Mouse (Mus musculus) myocyte (in vitro differentiated cells): ENCODE measurements at regions not wholly inside any gene's neighbourhood (a gene's known extent, or its start where the extent isn't known, plus 50 kb on each side); places are given as distances from the start of the nearest gene placed in this dataset.

Experiments used
- H3K27me3 ChIP-seq: one replicate; pipeline ENCODE4 v1.6.1; 2011; ENCODE audit not compliant: control insufficient read depth, insufficient read depth, insufficient read length
- H3K36me3 ChIP-seq: one replicate; pipeline ENCODE4 v1.6.1; 2011; ENCODE audit not compliant: control insufficient read depth, insufficient read depth
- H3K4me2 ChIP-seq: one replicate; pipeline ENCODE4 v1.6.1; 2011; ENCODE audit warnings: low read depth, control low read depth
- H3K4me3 ChIP-seq: one replicate; pipeline ENCODE4 v1.5.1; 2011; ENCODE audit warnings: mild to moderate bottlenecking, control low read depth, moderate library complexity
- H3K79me2 ChIP-seq: one replicate; pipeline ENCODE4 v1.6.1; 2011; ENCODE audit not compliant: control insufficient read depth, insufficient read depth
- H3ac ChIP-seq: one replicate; pipeline ENCODE4 v1.6.1; 2011; ENCODE audit not compliant: control insufficient read depth, insufficient read length
- CEBPB ChIP-seq: IDR thresholded peaks from 2 replicates; pipeline ENCODE4 v1.6.1; 2011; ENCODE audit warnings: mild to moderate bottlenecking, moderate library complexity; ENCODE audit not compliant: poor library complexity, insufficient read depth, severe bottlenecking
- E2F4 ChIP-seq: IDR thresholded peaks from one replicate; pipeline ENCODE4 v1.6.1; 2011; ENCODE audit warnings: mild to moderate bottlenecking, control low read depth, moderate library complexity; ENCODE audit not compliant: insufficient read depth
- MAX ChIP-seq: IDR thresholded peaks from one replicate; pipeline ENCODE4 v1.6.1; 2011; ENCODE audit warnings: low read depth, mild to moderate bottlenecking, control low read depth
- MYOD1 ChIP-seq, 3 experiments: IDR thresholded peaks; one replicate each; pipeline ENCODE4 v1.6.1; 2011; ENCODE audit warnings: control low read depth in 2 of 3, low read depth in 2 of 3, mild to moderate bottlenecking in 2 of 3, moderate library complexity in 1 of 3; ENCODE audit not compliant: insufficient read length in 2 of 3, control insufficient read depth in 1 of 3
- MYOG ChIP-seq, 3 experiments: IDR thresholded peaks; one replicate each; pipeline ENCODE4 v1.6.1; 2011; ENCODE audit warnings: control low read depth in 2 of 3, low read depth in 2 of 3, mild to moderate bottlenecking in 2 of 3; ENCODE audit not compliant: insufficient read length in 2 of 3, control insufficient read depth in 1 of 3, insufficient read depth in 1 of 3
- POLR2A ChIP-seq: IDR thresholded peaks from one replicate; pipeline ENCODE4 v1.6.1; 2011; ENCODE audit warnings: low read depth, mild to moderate bottlenecking, control low read depth, moderate library complexity; ENCODE audit not compliant: insufficient read length
- POLR2AphosphoS2 ChIP-seq: IDR thresholded peaks from one replicate; pipeline ENCODE4 v1.6.1; 2011; ENCODE audit warnings: low read depth, control low read depth; ENCODE audit not compliant: insufficient read length
- REST ChIP-seq: IDR thresholded peaks from one replicate; pipeline ENCODE4 v1.6.1; 2011; ENCODE audit warnings: mild to moderate bottlenecking, control low read depth, moderate library complexity; ENCODE audit not compliant: insufficient read depth, insufficient read length
- SRF ChIP-seq: IDR thresholded peaks from one replicate; pipeline ENCODE4 v1.6.1; 2011; ENCODE audit warnings: low read depth; ENCODE audit not compliant: control insufficient read depth, insufficient read length
- TCF12 ChIP-seq: IDR thresholded peaks from one replicate; pipeline ENCODE4 v1.6.1; 2011; ENCODE audit warnings: mild to moderate bottlenecking, control low read depth; ENCODE audit not compliant: poor library complexity, insufficient read depth, severe bottlenecking
- TCF3 ChIP-seq: IDR thresholded peaks from one replicate; pipeline ENCODE4 v1.6.1; 2011; ENCODE audit warnings: low read depth, control low read depth; ENCODE audit not compliant: insufficient read length
- USF1 ChIP-seq: IDR thresholded peaks from one replicate; pipeline ENCODE4 v1.6.1; 2011; ENCODE audit warnings: low read depth, mild to moderate bottlenecking, control low read depth, moderate library complexity

DNA sequence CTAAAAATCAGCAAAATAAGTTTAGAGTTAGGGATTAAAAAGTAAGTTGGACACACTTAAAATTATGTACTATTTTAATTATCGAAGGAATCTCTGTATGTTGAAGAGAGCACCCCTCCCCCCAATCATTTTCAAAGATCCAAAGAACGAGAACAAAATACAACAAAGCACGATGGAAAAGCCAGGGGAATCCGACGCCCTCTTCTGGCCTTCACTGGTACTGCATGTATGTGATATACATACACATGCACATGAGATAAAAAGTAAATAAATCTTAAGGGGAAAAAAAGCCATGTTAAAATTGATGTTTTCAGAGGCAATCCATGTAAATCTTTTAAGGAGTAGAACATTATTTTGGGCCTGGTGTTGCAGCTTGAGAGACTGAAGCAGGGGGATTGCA is 155.9 kb upstream of the Zfp507 start:
- no peaks in the 10 kb centered on the region for H3K36me3 ChIP-seq
- H3K27me3 ChIP-seq, result no peaks in the 10 kb centered on the region
- TF ChIP-seq CEBPB (no peak), TCF12 (no peak), MAX (no peak), POLR2A (no peak), SRF (no peak), MYOD1 (IDR thresholded peaks at IDR 0.05; ENCODE audit: control insufficient read depth in 1 of 3, insufficient read length in 2 of 3, low read depth in 2 of 3) (no peak), TCF3 (no peak), REST (no peak), MYOG (IDR thresholded peaks at IDR 0.05; ENCODE audit: control insufficient read depth in 1 of 3, insufficient read depth in 1 of 3, insufficient read length in 2 of 3, low read depth in 2 of 3) (no peak)
- no peak overlapping the region for H3K4me3 ChIP-seq
- no peaks in the 10 kb centered on the region for H3K79me2 ChIP-seq
- H3K4me2 ChIP-seq, result no peak overlapping the region
- H3ac ChIP-seq, result no peak overlapping the region

DNA sequence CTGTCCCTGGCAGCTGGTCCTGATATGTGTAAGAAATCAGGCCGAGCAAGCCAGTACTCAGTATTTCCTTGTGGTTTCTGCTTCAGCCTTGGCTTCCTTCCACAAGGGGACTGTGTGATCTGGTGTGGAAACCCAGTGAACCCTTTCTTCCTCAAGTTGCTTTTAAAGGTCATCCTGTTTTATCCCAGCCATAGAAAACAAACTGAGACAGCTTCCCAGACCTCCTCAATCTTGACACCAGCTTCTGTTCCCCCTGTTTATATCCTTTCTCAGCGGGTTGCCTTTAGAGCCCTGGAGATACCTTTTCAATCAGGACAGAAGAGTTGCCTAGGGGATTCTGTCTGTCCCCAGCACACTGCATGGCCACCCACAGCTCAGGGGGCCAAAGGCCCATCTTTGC is 155.2 kb upstream of the Zfp507 start:
- no peaks in the 10 kb centered on the region for H3K79me2 ChIP-seq
- TF ChIP-seq E2F4, result no peak
- no peak for TF ChIP-seq REST
- no peak for TF ChIP-seq TCF12
- no peak for TF ChIP-seq POLR2A
- no peak for TF ChIP-seq POLR2AphosphoS2
- no peak for TF ChIP-seq MAX
- TF ChIP-seq MYOG (IDR thresholded peaks at IDR 0.05; ENCODE audit: control insufficient read depth in 1 of 3, insufficient read depth in 1 of 3, insufficient read length in 2 of 3, low read depth in 2 of 3), result no peak
- no peak for TF ChIP-seq TCF3
- TF ChIP-seq MYOD1 (IDR thresholded peaks at IDR 0.05; ENCODE audit: control insufficient read depth in 1 of 3, insufficient read length in 2 of 3, low read depth in 2 of 3), result no peak
- no peak for TF ChIP-seq CEBPB
- TF ChIP-seq USF1, result no peak
- no peak for TF ChIP-seq SRF
- no peaks in the 10 kb centered on the region for H3K27me3 ChIP-seq
- no peaks in the 10 kb centered on the region for H3K36me3 ChIP-seq
- no peak overlapping the region for H3ac ChIP-seq
- H3K4me3 ChIP-seq, result no peak overlapping the region
- no peak overlapping the region for H3K4me2 ChIP-seq

DNA sequence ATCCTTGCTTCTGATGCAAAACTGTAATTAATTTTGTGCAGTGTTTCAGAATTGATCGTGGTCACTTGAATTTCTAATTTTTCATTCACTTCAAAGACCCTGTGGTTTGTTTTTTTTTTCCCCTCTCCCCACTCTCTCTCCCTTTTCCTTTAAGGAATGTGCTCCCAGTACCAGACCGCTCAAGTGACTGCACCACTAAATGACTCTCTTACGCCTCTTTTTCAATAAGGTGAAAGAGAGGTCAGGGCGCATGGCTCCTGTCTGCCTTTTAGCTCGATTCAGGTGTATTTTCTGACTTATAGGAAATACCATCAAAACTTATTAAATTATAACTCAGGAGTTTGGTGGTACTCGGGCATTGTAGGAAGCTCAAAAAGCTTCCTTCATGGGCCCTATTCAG is 146.0 kb upstream of the Zfp507 start:
- Histone ChIP-seq H3K4me3 (no peak overlapping the region), H3K4me2 (no peak overlapping the region), H3ac (no peak overlapping the region), H3K36me3 (no peaks in the 10 kb centered on the region), H3K79me2 (no peaks in the 10 kb centered on the region), H3K27me3 (no peaks in the 10 kb centered on the region)
- TF ChIP-seq TCF3 (no peak), E2F4 (no peak)

DNA sequence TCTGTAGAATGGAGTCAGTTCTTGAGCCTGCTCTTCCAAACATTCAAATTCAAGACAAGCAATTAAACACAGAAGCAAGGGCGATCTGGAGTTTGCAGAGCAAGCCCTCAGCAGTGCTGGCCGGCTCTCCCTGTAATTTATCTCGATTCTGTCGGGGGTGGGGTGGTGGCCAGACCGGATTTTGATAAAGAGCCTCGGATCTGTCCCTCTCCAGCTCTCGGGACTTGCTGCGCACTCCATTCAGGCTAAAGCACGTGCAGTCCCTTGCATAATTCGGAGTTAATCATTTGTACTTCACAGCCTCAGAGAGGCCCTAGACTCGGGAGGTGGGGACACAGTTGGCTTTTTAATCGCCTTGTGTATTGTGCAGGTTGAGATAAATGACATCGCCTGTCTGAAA is 145.6 kb upstream of the Zfp507 start:
- H3ac ChIP-seq, result no peak overlapping the region
- no peaks in the 10 kb centered on the region for H3K27me3 ChIP-seq
- H3K79me2 ChIP-seq, result no peaks in the 10 kb centered on the region
- no peaks in the 10 kb centered on the region for H3K36me3 ChIP-seq
- no peak overlapping the region for H3K4me3 ChIP-seq
- H3K4me2 ChIP-seq, result no peak overlapping the region
- TF ChIP-seq TCF3 (no peak), TCF12 (no peak), POLR2AphosphoS2 (no peak), CEBPB (no peak), MYOD1 (IDR thresholded peaks at IDR 0.05; ENCODE audit: control insufficient read depth in 1 of 3, insufficient read length in 2 of 3, low read depth in 2 of 3) (no peak), REST (no peak), POLR2A (no peak), E2F4 (no peak), SRF (no peak), USF1 (no peak), MYOG (IDR thresholded peaks at IDR 0.05; ENCODE audit: control insufficient read depth in 1 of 3, insufficient read depth in 1 of 3, insufficient read length in 2 of 3, low read depth in 2 of 3) (no peak), MAX (no peak)

DNA sequence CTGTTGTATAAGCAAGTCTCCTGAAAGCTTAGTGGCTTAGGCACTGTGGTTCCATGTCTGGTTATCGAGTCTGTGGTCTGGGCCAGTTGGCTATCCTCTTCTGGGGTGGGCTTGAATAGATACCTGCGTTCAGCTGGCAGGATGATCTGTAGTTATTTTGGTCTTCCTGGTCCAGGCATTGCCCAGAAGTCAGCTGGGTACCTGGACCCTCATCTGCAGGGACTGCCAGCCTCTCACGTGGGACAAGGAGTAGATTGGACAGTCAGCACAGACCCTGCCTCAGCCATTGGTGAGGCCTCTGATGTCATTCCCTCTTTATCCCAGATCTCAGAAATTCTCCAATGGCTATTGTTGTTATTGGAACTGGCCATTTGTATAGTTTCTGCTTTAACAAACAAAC is 138.3 kb upstream of the Zfp507 start:
- no peak overlapping the region for H3K4me3 ChIP-seq
- TF ChIP-seq REST (no peak), TCF12 (no peak), E2F4 (no peak), MAX (no peak), CEBPB (no peak), USF1 (no peak), MYOG (IDR thresholded peaks at IDR 0.05; ENCODE audit: control insufficient read depth in 1 of 3, insufficient read depth in 1 of 3, insufficient read length in 2 of 3, low read depth in 2 of 3) (no peak), SRF (no peak), TCF3 (no peak), POLR2AphosphoS2 (no peak), POLR2A (no peak), MYOD1 (IDR thresholded peaks at IDR 0.05; ENCODE audit: control insufficient read depth in 1 of 3, insufficient read length in 2 of 3, low read depth in 2 of 3) (no peak)
- H3K4me2 ChIP-seq, result no peak overlapping the region
- no peaks in the 10 kb centered on the region for H3K27me3 ChIP-seq
- H3K36me3 ChIP-seq, result no peaks in the 10 kb centered on the region
- no peaks in the 10 kb centered on the region for H3K79me2 ChIP-seq
- H3ac ChIP-seq, result no peak overlapping the region
